Mouse (Mus musculus) heart, postnatal 25 days (tissue): ENCODE results near the gene Notch3. TPM values are rescaled to one million over a fixed set of nuclear protein-coding genes. Genes with fewer than 3 reads are reported as not detected.
"Not testable (repeated sequence)": the region's sequence is repeated elsewhere in the genome, so short reads cannot be mapped to it uniquely, and the experiment has no call there.

ENCODE experiments used
- DNase-seq: peaks from one replicate; pipeline ENCODE4 v3.0.0; 2022; ENCODE audit warnings: low spot score
- intact Hi-C: fragments of 180-260 bp; cut with DNase I; formaldehyde crosslinking; loops from one replicate; pipeline ENCODE4 v1.15.1; 2025
- total RNA-seq, 2 experiments: library from RNA; stranded (reverse); gene quantifications; 2 replicates each; pipeline ENCODE4 v1.2.3; 2021

Gene Notch3
- total RNA-seq, 2 experiments from 2014 or later, result 23.4 to 31.1 TPM

- intact Hi-C loops, result no loop called here
- DNase-seq, result no peak
These were observed 58.8 kb downstream of the Notch3 start for GRCm38 (mm10) chr17:32107877-32108276.

GRCm38 (mm10) chr17:32106358-32106757 is 60.3 kb downstream of the Notch3 start:
- intact Hi-C loops, result no loop called here
- no peak for DNase-seq

- intact Hi-C loops, result no loop called here
- DNase-seq, result no peak
These were observed 63.6 kb downstream of the Notch3 start for GRCm38 (mm10) chr17:32103054-32103453.

GRCm38 (mm10) chr17:32099943-32100586 is 66.6 kb downstream of the Notch3 start:
- intact Hi-C loops, result no loop called here
- DNase-seq, result no peak

GRCm38 (mm10) chr17:32099574-32099942 is 67.1 kb downstream of the Notch3 start:
- intact Hi-C loops, result no loop called here
- DNase-seq, result no peak

GRCm38 (mm10) chr17:32098905-32099304 is 67.7 kb downstream of the Notch3 start:
- intact Hi-C loops, DNase-seq: not testable (repeated sequence)

GRCm38 (mm10) chr17:32097676-32098075 is 69.0 kb downstream of the Notch3 start:
- no peak for DNase-seq
- intact Hi-C loops, result no loop called here

- no peak for DNase-seq
- intact Hi-C loops, result no loop called here
These were observed 73.8 kb downstream of the Notch3 start for GRCm38 (mm10) chr17:32092895-32093294.

GRCm38 (mm10) chr17:32092241-32092619 is 74.4 kb downstream of the Notch3 start:
- DNase-seq, result no peak
- intact Hi-C loops, result no loop called here

- intact Hi-C loops, result not testable (repeated sequence)
- DNase-seq, result peak; percentile 53
These were observed 75.0 kb downstream of the Notch3 start for GRCm38 (mm10) chr17:32091364-32092240.

- intact Hi-C loops, result no loop called here
- DNase-seq, result no peak
These were observed 75.7 kb downstream of the Notch3 start for GRCm38 (mm10) chr17:32091032-32091363.

- no peak for DNase-seq
- intact Hi-C loops, result no loop called here
These were observed 79.6 kb downstream of the Notch3 start for GRCm38 (mm10) chr17:32087069-32087468.

GRCm38 (mm10) chr17:32083351-32083750 is 83.3 kb downstream of the Notch3 start:
- intact Hi-C loops, result loop anchor here (2.0 kb wide), 1 partner anchor 127 kb away; no protein-coding TSS in a partner anchor

GRCm38 (mm10) chr17:32075164-32075563 is 91.5 kb downstream of the Notch3 start:
- intact Hi-C loops, result loop anchor here (2.0 to 5.0 kb wide), 3 partner anchors 52 to 134 kb away; no protein-coding TSS in a partner anchor
- DNase-seq, result no peak

More at GRCm38 (mm10) chr17:32083351-32083750, 83.3 kb downstream of the Notch3 start:
- DNase-seq, result no peak

GRCm38 (mm10) chr17:32074658-32075057 is 92.0 kb downstream of the Notch3 start:
- no peak for DNase-seq
- intact Hi-C loops, result loop anchor here (2.0 to 5.0 kb wide), 4 partner anchors 47 to 134 kb away; no protein-coding TSS in a partner anchor

- peak; percentile 40 for DNase-seq
- intact Hi-C loops, result loop anchor here (2.0 to 5.0 kb wide), 2 partner anchors 46 to 389 kb away; no protein-coding TSS in a partner anchor
These were observed 93.3 kb downstream of the Notch3 start for GRCm38 (mm10) chr17:32073359-32073758.

Other genes starting within 250 kb of the Notch3 start
- 1 to 10 TPM; 8.6 to 8.8 TPM for gene Rrp1b, start 130.8 kb downstream of the Notch3 start, total RNA-seq
- gene Hsf2bp, start 130.5 kb downstream of the Notch3 start, total RNA-seq, result 1 to 10 TPM in 1 of 2 experiments, under 1 TPM in 1; 0.75 to 1.4 TPM
- gene Ephx3, start 22.7 kb upstream of the Notch3 start, total RNA-seq, result 1 to 10 TPM; 1.3 TPM
- 10 to 100 TPM; 50.9 to 57.5 TPM for gene Brd4, start 117.9 kb upstream of the Notch3 start, total RNA-seq
- gene Akap8, start 154.4 kb upstream of the Notch3 start, total RNA-seq, result 10 to 100 TPM; 37.2 to 51.5 TPM
- 10 to 100 TPM; 43.0 to 46.3 TPM for gene Akap8l, start 183.8 kb upstream of the Notch3 start, total RNA-seq
- gene Wiz, start 222.6 kb upstream of the Notch3 start, total RNA-seq, result 10 to 100 TPM; 18.1 to 20.2 TPM
- 1 to 10 TPM in 1 of 2 experiments, under 1 TPM in 1; 0.91 to 1.3 TPM for gene Rasal3, start 236.7 kb upstream of the Notch3 start, total RNA-seq